Mouse (Mus musculus) effector memory CD4-positive, alpha-beta T cell, adult 5 months (primary cell): Measurements from ENCODE around the gene Sh3kbp1. TPM values are rescaled to one million over a fixed set of nuclear protein-coding genes. Genes with fewer than 3 reads are reported as not detected.

Experiments used
- polyA plus RNA-seq: library from polyadenylated mRNA; unstranded; fragments of 100-300 nt; shearing (Covaris generic); gene quantifications from one replicate; pipeline ENCODE4 v1.2.1, GENCODE M21; 2017

Sh3kbp1 gene
- 432 TPM for polyA plus RNA-seq

GRCm38 (mm10) chrX:159626907-159627587, at the start of gene Sh3kbp1:
Gene Sh3kbp1, plus strand, starts transcription at chrX:159627272.

GRCm38 (mm10) chrX:159988002-159988960, 361.2 kb downstream of the Sh3kbp1 start, which contains the start of gene Map3k15:
Gene Map3k15, plus strand, starts transcription at chrX:159988433.

Other genes with a start within 250 kb of the Sh3kbp1 start
- not detected for gene Map7d2, start 212.7 kb upstream of the Sh3kbp1 start, polyA plus RNA-seq
- gene Bclaf3, start 100.6 kb upstream of the Sh3kbp1 start, polyA plus RNA-seq = 26.6 TPM